Mouse (Mus musculus) heart, adult 2 months (tissue): ENCODE data around the gene Nat8l. TPM values are rescaled to one million over a fixed set of nuclear protein-coding genes. Genes with fewer than 3 reads are reported as not detected.
"Not testable (repeated sequence)": the region's sequence is repeated elsewhere in the genome, so short reads cannot be mapped to it uniquely, and the experiment has no call there.

Experiments
- DNase-seq, 2 experiments: peaks; one replicate each; pipeline ENCODE4 v3.0.0; 2021
- H3K27ac ChIP-seq: fragments of 200-600 bp; 2 replicates; pipeline ENCODE4 v1.8.1; 2022
- H3K27me3 ChIP-seq: fragments of 200-500 bp; 2 replicates; pipeline ENCODE4 v1.6.1; 2012; ENCODE audit warnings: mild to moderate bottlenecking, low read length, inconsistent platforms, mixed read lengths; ENCODE audit not compliant: control insufficient read depth, insufficient read depth
- H3K36me3 ChIP-seq: fragments of 200-500 bp; 2 replicates; pipeline ENCODE4 v1.6.1; 2012; ENCODE audit warnings: low read length, inconsistent platforms; ENCODE audit not compliant: control insufficient read depth, insufficient read depth
- H3K4me1 ChIP-seq: fragments of 200-500 bp; 2 replicates; pipeline ENCODE4 v1.6.1; 2011; ENCODE audit warnings: low read length; ENCODE audit not compliant: control insufficient read depth, insufficient read depth
- H3K4me3 ChIP-seq: fragments of 200-600 bp; 2 replicates; pipeline ENCODE4 v1.8.1; 2022
- H3K79me2 ChIP-seq: fragments of 200-500 bp; replicated peaks from 2 replicates; pipeline ENCODE4 v1.6.1; 2012; ENCODE audit warnings: mild to moderate bottlenecking, inconsistent platforms, low read length, moderate library complexity, mixed read lengths; ENCODE audit not compliant: control insufficient read depth, insufficient read depth
- H3K9ac ChIP-seq: fragments of 200-500 bp; 2 replicates; pipeline ENCODE4 v1.6.1; 2012; ENCODE audit warnings: low read depth, mild to moderate bottlenecking, control low read depth, inconsistent platforms, low read length, mixed read lengths
- CTCF ChIP-seq: fragments of 200-600 bp; IDR thresholded peaks from 2 replicates; pipeline ENCODE4 v1.8.1; 2022; ENCODE audit warnings: antibody characterized with exemption, mild to moderate bottlenecking, moderate library complexity
- EP300 ChIP-seq: fragments of 200-500 bp; IDR thresholded peaks from 2 replicates; pipeline ENCODE4 v1.6.1; 2011; ENCODE audit warnings: low read depth, low read length, control low read depth; ENCODE audit not compliant: insufficient read depth
- POLR2A ChIP-seq: fragments of 200-500 bp; IDR thresholded peaks from 2 replicates; pipeline ENCODE4 v1.6.1; 2011; ENCODE audit warnings: mild to moderate bottlenecking, low read depth, low read length, control low read depth; ENCODE audit not compliant: insufficient read depth
- WGBS: fragments of 180-500 bp; shearing (Covaris S2); methylation state at CpG from one replicate; pipeline ENCODE4 v1.1.7; 2018; 5-methylcytosine and 5-hydroxymethylcytosine counted together
- intact Hi-C: fragments of 180-260 bp; cut with DNase I; formaldehyde crosslinking; loops from one replicate; pipeline ENCODE4 v1.15.1; 2025
- long read RNA-seq: library from polyadenylated mRNA; stranded (forward); transcript quantifications from one replicate; pipeline ENCODE4 v2.0.0, GENCODE M21; 2021
- polyA plus RNA-seq: library from polyadenylated mRNA; depleted of rRNA; stranded (reverse); fragments of >200 nt; gene quantifications from 2 replicates; pipeline ENCODE4 v1.2.3, GENCODE M21; 2012; rRNA removed
- total RNA-seq, 2 experiments: library from RNA; stranded (reverse); gene quantifications; 2 replicates each; pipeline ENCODE4 v1.2.3; 2021

The Nat8l gene
- 1 to 10 TPM; 1.1 TPM for total RNA-seq
- polyA plus RNA-seq = 3.1 and 5.7 TPM in 2 replicates
- long read RNA-seq = 0 reads

GRCm38 (mm10) chr5:33995843-33996693 is at the start of gene Nat8l:
Nat8l (plus strand) TSS chr5:33995984.
- WGBS = 1% methylated on average over 90 of the region's 90 CpGs

GRCm38 (mm10) chr5:33947035-33947434 is 48.7 kb upstream of the Nat8l start:
- peak; percentile 37 for TF ChIP-seq CTCF
- H3K4me1 ChIP-seq, H3K9ac ChIP-seq, H3K27me3 ChIP-seq, H3K36me3 ChIP-seq, H3K27ac ChIP-seq, intact Hi-C loops, H3K79me2 ChIP-seq, H3K4me3 ChIP-seq, DNase-seq: not testable (repeated sequence)
- WGBS = 78% methylated on average over 16 of the region's 16 CpGs

More at GRCm38 (mm10) chr5:33995843-33996693, at the start of gene Nat8l:
- H3K4me1 ChIP-seq = no peaks in the 10 kb centered on the region
- H3K79me2 ChIP-seq = no peaks in the 10 kb centered on the region
- intact Hi-C loops = no loop called here
- peak within 1 kb of the TSS; percentile 55 for H3K4me3 ChIP-seq
- peaks cover 16% of the 10 kb centered on the region for H3K27me3 ChIP-seq
- DNase-seq = peak; percentile 52 to 62
- H3K36me3 ChIP-seq = no peaks in the 10 kb centered on the region
- H3K27ac ChIP-seq = no peak within 1 kb of the TSS
- no peak for TF ChIP-seq EP300
- TF ChIP-seq CTCF = no peak
- TF ChIP-seq POLR2A = no peak
- H3K9ac ChIP-seq = peak within 1 kb of the TSS; percentile 39

DNA sequence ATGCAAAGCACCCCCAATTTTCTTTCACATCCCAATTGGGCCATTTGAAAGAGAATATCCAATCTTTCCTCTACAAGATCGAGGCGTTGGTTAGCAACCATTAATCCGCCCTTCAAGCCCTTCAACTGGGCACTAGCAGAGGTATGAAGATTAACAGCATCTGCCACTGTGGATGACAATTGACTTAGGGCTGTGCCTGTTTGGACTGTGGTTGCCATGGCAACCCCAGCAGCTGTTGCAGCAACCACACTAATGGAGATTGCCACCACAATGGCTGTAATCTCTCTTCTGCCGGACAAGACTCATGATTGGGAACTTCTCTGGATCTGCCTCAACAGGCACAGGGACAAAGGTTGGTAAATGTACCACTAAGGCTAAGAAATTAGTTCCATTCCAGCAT is 47.5 kb upstream of the Nat8l start:
- Histone ChIP-seq H3K4me3 (no peak overlapping the region), H3K4me1 (no peaks in the 10 kb centered on the region), H3K27me3 (no peaks in the 10 kb centered on the region), H3K27ac (no peak overlapping the region), H3K36me3 (no peaks in the 10 kb centered on the region), H3K79me2 (no peaks in the 10 kb centered on the region), H3K9ac (no peak overlapping the region)
- DNase-seq = no peak
- WGBS = 86% methylated on average over 4 of the region's 4 CpGs
- intact Hi-C loops = no loop called here
- TF ChIP-seq POLR2A (no peak), CTCF (no peak), EP300 (no peak)

GRCm38 (mm10) chr5:33953471-33954185 is 42.2 kb upstream of the Nat8l start:
- TF ChIP-seq CTCF = no peak
- no peak for TF ChIP-seq EP300
- TF ChIP-seq POLR2A = no peak
- Histone ChIP-seq H3K9ac (no peak overlapping the region), H3K27ac (no peak overlapping the region), H3K4me3 (no peak overlapping the region), H3K4me1 (no peaks in the 10 kb centered on the region), H3K36me3 (no peaks in the 10 kb centered on the region), H3K79me2 (no peaks in the 10 kb centered on the region), H3K27me3 (no peaks in the 10 kb centered on the region)
- intact Hi-C loops = loop anchor here (5.0 to 10.0 kb wide), 2 partner anchors 99 to 271 kb away; no protein-coding TSS in a partner anchor
- WGBS = 84% methylated on average over 17 of the region's 17 CpGs
- DNase-seq = no peak

DNA sequence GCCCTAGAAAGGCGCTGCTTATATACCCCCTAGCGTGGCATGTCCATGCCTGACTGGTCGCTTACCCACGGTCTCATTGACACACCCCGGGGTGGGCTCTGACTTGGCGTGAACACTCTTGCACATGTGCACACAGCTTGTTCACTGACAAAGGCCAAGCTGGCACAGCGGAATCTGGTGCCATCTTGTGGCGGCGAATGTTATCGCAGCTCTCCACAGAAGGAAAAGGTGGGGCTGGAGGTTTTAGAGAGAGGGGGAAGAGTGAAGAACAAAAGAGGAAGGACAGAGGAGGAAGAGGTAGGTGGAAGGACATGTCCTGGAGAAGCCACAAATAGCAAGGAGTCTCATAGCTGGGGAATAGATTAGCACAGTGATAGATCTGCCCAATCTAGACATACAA is 41.4 kb upstream of the Nat8l start:
- TF ChIP-seq EP300 (peak; percentile 79; the same call in 1 of the 2 replicates), CTCF (peak; percentile 96), POLR2A (no peak)
- Histone ChIP-seq H3K36me3 (no peaks in the 10 kb centered on the region), H3K27me3 (no peaks in the 10 kb centered on the region), H3K79me2 (no peaks in the 10 kb centered on the region), H3K27ac (no peak overlapping the region), H3K4me1 (no peaks in the 10 kb centered on the region), H3K4me3 (no peak overlapping the region), H3K9ac (no peak overlapping the region)
- 33% methylated on average over 10 of the region's 10 CpGs for WGBS
- peak; percentile 71 to 82 for DNase-seq
- intact Hi-C loops = loop anchor here (5.0 to 10.0 kb wide), 2 partner anchors 100 to 272 kb away; no protein-coding TSS in a partner anchor

DNA sequence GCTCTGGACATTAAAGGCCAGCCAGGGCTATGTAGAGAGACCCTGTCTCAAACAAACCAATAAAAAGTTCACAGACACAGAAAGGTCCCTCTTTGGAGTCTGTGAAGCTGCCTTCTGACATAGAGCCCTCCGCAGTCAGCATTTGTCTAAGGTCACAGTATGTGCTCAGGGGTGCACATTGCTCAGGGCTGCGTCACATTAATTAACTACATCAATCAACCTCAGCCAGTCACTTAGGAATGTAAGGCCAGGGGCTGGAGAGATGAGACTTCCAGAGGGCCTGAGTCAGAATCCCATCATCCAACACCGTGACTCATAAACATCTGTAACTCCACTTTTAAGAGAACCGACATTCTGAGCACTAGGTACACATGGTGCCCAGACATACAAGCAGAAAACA is 39.9 kb upstream of the Nat8l start:
- H3K9ac ChIP-seq = no peak overlapping the region
- no peak overlapping the region for H3K27ac ChIP-seq
- 80% methylated on average over 4 of the region's 4 CpGs for WGBS
- H3K27me3 ChIP-seq = no peaks in the 10 kb centered on the region
- TF ChIP-seq POLR2A (no peak), CTCF (no peak), EP300 (no peak)
- no peak for DNase-seq
- intact Hi-C loops = loop anchor here (10.0 kb wide), 1 partner anchor 101 kb away; no protein-coding TSS in a partner anchor
- no peaks in the 10 kb centered on the region for H3K79me2 ChIP-seq
- no peaks in the 10 kb centered on the region for H3K36me3 ChIP-seq
- H3K4me1 ChIP-seq = peaks cover 4% of the 10 kb centered on the region
- no peak overlapping the region for H3K4me3 ChIP-seq
